Mouse (Mus musculus) heart, postnatal 25 days (tissue): ENCODE measurements around the gene Tenm3. TPM values are rescaled to one million over a fixed set of nuclear protein-coding genes. Genes with fewer than 3 reads are reported as not detected.

Experiments
- DNase-seq: peaks from one replicate; pipeline ENCODE4 v3.0.0; 2022; ENCODE audit warnings: low spot score
- intact Hi-C: fragments of 180-260 bp; cut with DNase I; formaldehyde crosslinking; loops from one replicate; pipeline ENCODE4 v1.15.1; 2025
- total RNA-seq, 2 experiments: library from RNA; stranded (reverse); gene quantifications; 2 replicates each; pipeline ENCODE4 v1.2.3; 2021

Tenm3 gene
- total RNA-seq, 2 experiments from 2014 or later, result 3.4 to 4.1 TPM

- DNase-seq, result no peak
- intact Hi-C loops, result no loop called here
Measured at GRCm38 (mm10) chr8:48688188-48688587, 155.6 kb downstream of the Tenm3 start.

- DNase-seq, result no peak
- intact Hi-C loops, result no loop called here
Measured at GRCm38 (mm10) chr8:48673476-48673875, 170.3 kb downstream of the Tenm3 start.

- DNase-seq, result no peak
- intact Hi-C loops, result no loop called here
Measured at GRCm38 (mm10) chr8:48672471-48672870, 171.3 kb downstream of the Tenm3 start.

GRCm38 (mm10) chr8:48671318-48671717 lies 172.4 kb downstream of the Tenm3 start:
- intact Hi-C loops, result no loop called here
- no peak for DNase-seq

GRCm38 (mm10) chr8:48670895-48671294 lies 172.9 kb downstream of the Tenm3 start:
- intact Hi-C loops, result no loop called here
- DNase-seq, result no peak

GRCm38 (mm10) chr8:48670387-48670786 lies 173.4 kb downstream of the Tenm3 start:
- no peak for DNase-seq

GRCm38 (mm10) chr8:48665193-48665592 lies 178.6 kb downstream of the Tenm3 start:
- DNase-seq, result no peak
- intact Hi-C loops, result no loop called here

More at GRCm38 (mm10) chr8:48670387-48670786, 173.4 kb downstream of the Tenm3 start:
- intact Hi-C loops, result no loop called here

- no peak for DNase-seq
- intact Hi-C loops, result no loop called here
Measured at GRCm38 (mm10) chr8:48659226-48659625, 184.5 kb downstream of the Tenm3 start.

GRCm38 (mm10) chr8:48655381-48656043 lies 188.2 kb downstream of the Tenm3 start:
- intact Hi-C loops, result no loop called here

GRCm38 (mm10) chr8:48649845-48650244 lies 193.9 kb downstream of the Tenm3 start:
- intact Hi-C loops, result no loop called here

More at GRCm38 (mm10) chr8:48655381-48656043, 188.2 kb downstream of the Tenm3 start:
- no peak for DNase-seq

GRCm38 (mm10) chr8:48649415-48649814 lies 194.3 kb downstream of the Tenm3 start:
- no peak for DNase-seq
- intact Hi-C loops, result no loop called here

More at GRCm38 (mm10) chr8:48649845-48650244, 193.9 kb downstream of the Tenm3 start:
- no peak for DNase-seq

GRCm38 (mm10) chr8:48646110-48646509 lies 197.6 kb downstream of the Tenm3 start:
- intact Hi-C loops, result no loop called here
- DNase-seq, result no peak

- DNase-seq, result no peak
- intact Hi-C loops, result no loop called here
Measured at GRCm38 (mm10) chr8:48638129-48638528, 205.6 kb downstream of the Tenm3 start.

GRCm38 (mm10) chr8:48636979-48637378 lies 206.8 kb downstream of the Tenm3 start:
- intact Hi-C loops, result no loop called here
- DNase-seq, result no peak

- no peak for DNase-seq
- intact Hi-C loops, result no loop called here
Measured at GRCm38 (mm10) chr8:48635815-48636214, 207.9 kb downstream of the Tenm3 start.

- no peak for DNase-seq
- intact Hi-C loops, result no loop called here
Measured at GRCm38 (mm10) chr8:48633426-48633825, 210.3 kb downstream of the Tenm3 start.

GRCm38 (mm10) chr8:48622517-48623153 lies 221.1 kb downstream of the Tenm3 start:
- intact Hi-C loops, result no loop called here
- DNase-seq, result no peak

- DNase-seq, result peak; percentile 4
- intact Hi-C loops, result no loop called here
Measured at GRCm38 (mm10) chr8:48615088-48615487, 228.7 kb downstream of the Tenm3 start.

- intact Hi-C loops, result no loop called here
- no peak for DNase-seq
Measured at GRCm38 (mm10) chr8:48611934-48612512, 231.7 kb downstream of the Tenm3 start.

GRCm38 (mm10) chr8:48611126-48611525 lies 232.6 kb downstream of the Tenm3 start:
- intact Hi-C loops, result no loop called here
- DNase-seq, result no peak

- intact Hi-C loops, result no loop called here
- DNase-seq, result no peak
Measured at GRCm38 (mm10) chr8:48610316-48610715, 233.4 kb downstream of the Tenm3 start.
